Mouse (Mus musculus) spleen, postnatal 4 days (tissue): ENCODE measurements around the gene Fam241b.
A peak's percentile ranks its signal among the peaks of the same experiment; 100 is the strongest.
"Not testable (repeated sequence)": the region's sequence is repeated elsewhere in the genome, so short reads cannot be mapped to it uniquely, and the experiment has no call there.

Experiments
- DNase-seq, 2 experiments: peaks; one replicate each; pipeline ENCODE4 v3.0.0; 2022; ENCODE audit warnings: low spot score in 2 of 2

Fam241b gene

GRCm38 (mm10) chr10:62128316-62128951 is 15.3 kb downstream of the Fam241b start:
- no peak for DNase-seq

GRCm38 (mm10) chr10:62127711-62128231 is 15.9 kb downstream of the Fam241b start:
- DNase-seq: no peak

- no peak for DNase-seq
These were observed 16.6 kb downstream of the Fam241b start for GRCm38 (mm10) chr10:62127137-62127536.

GRCm38 (mm10) chr10:62113865-62114647 is 29.7 kb downstream of the Fam241b start:
- no peak for DNase-seq

GRCm38 (mm10) chr10:62111207-62111576 is 32.5 kb downstream of the Fam241b start:
- DNase-seq: no peak

- DNase-seq: peak; percentile 61 to 90
These were observed 33.1 kb downstream of the Fam241b start for GRCm38 (mm10) chr10:62110504-62111206.

- no peak for DNase-seq
These were observed 36.7 kb downstream of the Fam241b start for GRCm38 (mm10) chr10:62107048-62107447.

- DNase-seq: peak; percentile 56 to 83
These were observed 38.7 kb downstream of the Fam241b start for GRCm38 (mm10) chr10:62104835-62105576.

GRCm38 (mm10) chr10:62101504-62102439 is 41.9 kb downstream of the Fam241b start:
- peak; percentile 49 to 82 for DNase-seq

GRCm38 (mm10) chr10:62099749-62100403 is 43.8 kb downstream of the Fam241b start:
- no peak for DNase-seq

- DNase-seq: no peak
These were observed 49.3 kb downstream of the Fam241b start for GRCm38 (mm10) chr10:62094401-62094800.

- no peak for DNase-seq
These were observed 49.8 kb downstream of the Fam241b start for GRCm38 (mm10) chr10:62093903-62094302.

GRCm38 (mm10) chr10:62089486-62089885 is 54.2 kb downstream of the Fam241b start:
- no peak for DNase-seq

- no peak for DNase-seq
These were observed 54.6 kb downstream of the Fam241b start for GRCm38 (mm10) chr10:62089071-62089470.

GRCm38 (mm10) chr10:62088411-62088810 is 55.3 kb downstream of the Fam241b start:
- no peak for DNase-seq

- DNase-seq: no peak
These were observed 56.9 kb downstream of the Fam241b start for GRCm38 (mm10) chr10:62086826-62087225.

- no peak for DNase-seq
These were observed 57.7 kb downstream of the Fam241b start for GRCm38 (mm10) chr10:62086044-62086443.

GRCm38 (mm10) chr10:62076248-62077134 is 67.2 kb downstream of the Fam241b start:
- no peak for DNase-seq

GRCm38 (mm10) chr10:62071346-62071745 is 72.4 kb downstream of the Fam241b start:
- not testable (repeated sequence) for DNase-seq
